Mouse (Mus musculus) lung, embryonic 14.5 days (tissue): ENCODE results near the gene Krt80. TPM values are rescaled to one million over a fixed set of nuclear protein-coding genes. Genes with fewer than 3 reads are reported as not detected.

Experiments used
- ATAC-seq: fragments of 200-750 bp; cut with Nextera tagmentation; 2 replicates; pipeline ENCODE4 v1.8.0; 2017; ENCODE audit warnings: mild to moderate bottlenecking, moderate TSS enrichment, moderate library complexity; ENCODE audit not compliant: insufficient read depth
- DNase-seq: peaks from one replicate; pipeline ENCODE4 v3.0.0-alpha.2; 2015
- H3K27ac ChIP-seq: fragments of 300-500 bp; sonication (generic); 2 replicates; pipeline ENCODE4 v1.5.1; 2014; ENCODE audit warnings: low read depth, mild to moderate bottlenecking, moderate library complexity
- H3K27me3 ChIP-seq: fragments of 300-500 bp; sonication (generic); 2 replicates; pipeline ENCODE4 v1.6.1; 2014; ENCODE audit warnings: low read length, control low read depth; ENCODE audit not compliant: insufficient read depth
- H3K36me3 ChIP-seq: fragments of 300-500 bp; sonication (generic); 2 replicates; pipeline ENCODE4 v1.6.1; 2014; ENCODE audit warnings: control low read depth; ENCODE audit not compliant: insufficient read depth
- H3K4me1 ChIP-seq: fragments of 300-500 bp; sonication (generic); 2 replicates; pipeline ENCODE4 v1.6.1; 2014; ENCODE audit warnings: antibody characterized with exemption, control low read depth; ENCODE audit not compliant: insufficient read depth
- H3K4me2 ChIP-seq: fragments of 300-500 bp; sonication (generic); 2 replicates; pipeline ENCODE4 v1.6.1; 2014; ENCODE audit warnings: mild to moderate bottlenecking
- H3K4me3 ChIP-seq: fragments of 300-500 bp; sonication (generic); 2 replicates; pipeline ENCODE4 v1.5.1; 2014; ENCODE audit warnings: low read depth, low read length
- H3K9ac ChIP-seq: fragments of 300-500 bp; sonication (generic); 2 replicates; pipeline ENCODE4 v1.6.1; 2014
- H3K9me3 ChIP-seq: fragments of 300-500 bp; sonication (generic); 2 replicates; pipeline ENCODE4 v1.6.1; 2016; ENCODE audit warnings: low read depth, low read length, control low read depth
- CTCF ChIP-seq: IDR thresholded peaks from 2 replicates; pipeline ENCODE4 v1.5.1; 2016; ENCODE audit warnings: antibody characterized with exemption, low read depth
- WGBS: fragments of 180-500 bp; shearing (Covaris S2); extraction: QIAGEN DNeasy Blood & Tissue Kit; methylation state at CpG from one replicate; pipeline ENCODE4 v1.1.7; 2014; 5-methylcytosine and 5-hydroxymethylcytosine counted together
- microRNA counts: library from miRNA; unstranded; fragments of <30 nt; microRNA quantifications from one replicate; lab custom pipeline; 2016
- microRNA-seq: library from miRNA; unstranded; fragments of <30 nt; microRNA quantifications from one replicate; pipeline ENCODE4, GENCODE M21; 2016; ENCODE audit warnings: borderline number of aligned reads
- polyA plus RNA-seq: library from polyadenylated mRNA; unstranded; fragments of >200 nt; fragmentation: Nextera tagmentation; extraction: Ambion mirVana; gene quantifications from 2 replicates; pipeline ENCODE4 v1.2.1, GENCODE M21; 2014

Krt80 gene
- polyA plus RNA-seq, 1 experiment from 2014 or later: 1.5 TPM

- DNase-seq (peak; percentile 62), ATAC-seq (no peak)
- peaks cover 9% of the 10 kb centered on the region for H3K4me1 ChIP-seq
- no peaks in the 10 kb centered on the region for H3K9me3 ChIP-seq
- H3K9ac ChIP-seq: peak overlapping the region; percentile 26; the same call in 1 of the 2 replicates
- no peak overlapping the region for H3K4me3 ChIP-seq
- 0 out of 2 replicates have a peak overlapping the region, but pooled peaks have one; percentile 15 for H3K4me2 ChIP-seq
- WGBS: 18% methylated on average over 7 of the region's 7 CpGs
- no peak for TF ChIP-seq CTCF
- H3K36me3 ChIP-seq: 0 out of 2 replicates have a peak, but pooled peaks cover 11% of the 10 kb centered on the region
- 0 out of 2 replicates have a peak overlapping the region, but pooled peaks have one; percentile 10 for H3K27ac ChIP-seq
- no peaks in the 10 kb centered on the region for H3K27me3 ChIP-seq
These were observed 71.4 kb downstream of the Krt80 start for GRCm38 (mm10) chr15:101298550-101298949.

- Histone ChIP-seq H3K4me3 (no peak overlapping the region), H3K36me3 (0 out of 2 replicates have a peak, but pooled peaks cover 11% of the 10 kb centered on the region), H3K27ac (0 out of 2 replicates have a peak overlapping the region, but pooled peaks have one; percentile 10), H3K4me2 (0 out of 2 replicates have a peak overlapping the region, but pooled peaks have one; percentile 15), H3K4me1 (peaks cover 9% of the 10 kb centered on the region), H3K9me3 (no peaks in the 10 kb centered on the region), H3K9ac (no peak overlapping the region), H3K27me3 (no peaks in the 10 kb centered on the region)
- ATAC-seq (no peak), DNase-seq (no peak)
- no peak for TF ChIP-seq CTCF
- 43% methylated on average over 7 of the region's 7 CpGs for WGBS
These were observed 72.0 kb downstream of the Krt80 start for GRCm38 (mm10) chr15:101297988-101298387.

MicroRNAs within 50 kb of the gene (microRNA counts, 519-probe panel; counts per million panel counts)
- microRNA mmu-miR-1941-3p (lab: Ali Mortazavi, UCI) (2,155 counts per million, percentile 29 among the panel's probes with 10 or more counts), microRNA mmu-miR-1941-5p (lab: Ali Mortazavi, UCI) (30.5 counts per million)

Small RNA genes lying within 50 kb of the gene (microRNA-seq; reads per million reads assigned to microRNA genes)
- gene Mir1941: 0.71 reads per million

Other genes starting within 250 kb of the Krt80 start
- 34.4 and 39.0 TPM in 2 replicates for gene Acvrl1, start 241.6 kb downstream of the Krt80 start, polyA plus RNA-seq
- gene Acvr1b, start 196.1 kb downstream of the Krt80 start, polyA plus RNA-seq: 6.3 and 6.4 TPM in 2 replicates
- gene Grasp, start 146.0 kb downstream of the Krt80 start, polyA plus RNA-seq: 7.8 and 10.4 TPM in 2 replicates
- 8.8 TPM in 2 replicates for gene Nr4a1, start 115.9 kb downstream of the Krt80 start, polyA plus RNA-seq
- 59.1 and 64.7 TPM in 2 replicates for gene Atg101, start 85.9 kb downstream of the Krt80 start, polyA plus RNA-seq
- 41.0 and 41.4 TPM in 2 replicates for gene 6030408B16Rik, start 77.0 kb downstream of the Krt80 start, polyA plus RNA-seq
- gene Krt7, start 40.9 kb upstream of the Krt80 start, polyA plus RNA-seq: 108 and 114 TPM in 2 replicates
- gene Krt87, start 68.6 kb upstream of the Krt80 start, polyA plus RNA-seq: 0.20 and 0.22 TPM in 2 replicates
- gene Krt88, start 77.6 kb upstream of the Krt80 start, polyA plus RNA-seq: 0.22 TPM in 1 of 2 replicates, not detected in the other
- not detected in 2 replicates for gene Krt81, start 93.6 kb upstream of the Krt80 start, polyA plus RNA-seq
- gene Krt86, start 103.3 kb upstream of the Krt80 start, polyA plus RNA-seq: not detected in 2 replicates
- gene Krt83, start 121.3 kb upstream of the Krt80 start, polyA plus RNA-seq: 0.13 TPM in 1 of 2 replicates, not detected in the other
- not detected in 2 replicates for gene Gm49425, start 147.1 kb upstream of the Krt80 start, polyA plus RNA-seq
- gene Krt84, start 162.7 kb upstream of the Krt80 start, polyA plus RNA-seq: not detected in 2 replicates
- not detected in 2 replicates for gene Krt82, start 180.5 kb upstream of the Krt80 start, polyA plus RNA-seq
- gene Krt90, start 192.8 kb upstream of the Krt80 start, polyA plus RNA-seq: 0.07 TPM in 1 of 2 replicates, not detected in the other
- gene Krt75, start 203.7 kb upstream of the Krt80 start, polyA plus RNA-seq: not detected in 2 replicates